Mouse (Mus musculus): Measurements from ENCODE around the gene Lamp2.

- TF ChIP-seq CTCF (IDR thresholded peaks at IDR 0.05) (no peak), EP300 (IDR thresholded peaks at IDR 0.05) (no peak)
Measured at GRCm38 (mm10) chrX:38504846-38505245, 48.6 kb upstream of the Lamp2 start.
